ENCODE assay signal across 9 mouse cellular contexts in genomic region chr2:14165618-14166344, GRCm38 (mm10). TPM values are rescaled to one million over a fixed set of nuclear protein-coding genes. Genes with fewer than 3 reads are reported as not detected.
DNase-seq lines count a peak whose midpoint lies in the region; ATAC-seq and TF ChIP-seq lines count a peak whose summit lies in the region.
"Had no signal": no experiment of that assay in that cellular context is flagged by ENCODE, and none has a peak within 500 bp of the region (broad histone marks: within the 10 kb centered on the region; RNA-seq: fewer than 3 reads in every experiment).

No protein-coding gene starts in this region.

- 69% methylated on average over 3 of the region's 3 CpGs for WGBS in kidney, embryonic 16.5 days
- 52% methylated on average over 3 of the region's 3 CpGs for WGBS in heart, embryonic 13.5 days
- WGBS in liver, postnatal 0 days (ENCODE audit: insufficient replicate concordance): 42% methylated on average over 3 of the region's 3 CpGs

- no peaks in the 10 kb centered on the region for H3K4me1 ChIP-seq in kidney, embryonic 16.5 days (ENCODE audit: insufficient read depth, low read length)
- H3K4me1 ChIP-seq in heart, embryonic 13.5 days: peaks cover 14% of the 10 kb centered on the region
- H3K4me1 ChIP-seq in liver, postnatal 0 days (ENCODE audit: insufficient read depth): 0 out of 2 replicates have a peak, but pooled peaks cover 2% of the 10 kb centered on the region

- no peaks in the 10 kb centered on the region for H3K9me3 ChIP-seq in kidney, embryonic 16.5 days (ENCODE audit: low read length)
- H3K9me3 ChIP-seq in heart, embryonic 13.5 days: no peaks in the 10 kb centered on the region
- H3K9me3 ChIP-seq in liver, postnatal 0 days (ENCODE audit: low read length): no peaks in the 10 kb centered on the region

- peak; percentile 40; the same call in 1 of the 2 replicates for TF ChIP-seq EP300 in liver, postnatal 0 days (IDR thresholded peaks at IDR 0.05; ENCODE audit: low read depth)

- H3K27ac ChIP-seq in kidney, embryonic 16.5 days (ENCODE audit: low read length): 0 out of 2 replicates have a peak overlapping the region, but pooled peaks have one; percentile 46
- peak overlapping the region; percentile 74 for H3K27ac ChIP-seq in heart, embryonic 13.5 days (replicated peaks)
- H3K27ac ChIP-seq in liver, postnatal 0 days (ENCODE audit: low read depth): peak overlapping the region; percentile 71

- no peaks in the 10 kb centered on the region for H3K36me3 ChIP-seq in kidney, embryonic 16.5 days (ENCODE audit: insufficient read depth, low read length)
- H3K36me3 ChIP-seq in heart, embryonic 13.5 days: no peaks in the 10 kb centered on the region
- no peaks in the 10 kb centered on the region for H3K36me3 ChIP-seq in liver, postnatal 0 days (replicated peaks; ENCODE audit: insufficient read depth, low read length)

- no peak for TF ChIP-seq POLR2A in brain, embryonic 14.5 days (IDR thresholded peaks at IDR 0.05; ENCODE audit: borderline replicate concordance, extremely low read depth, insufficient read depth, insufficient read length, poor library complexity, severe bottlenecking)

- no peak overlapping the region for H3K9ac ChIP-seq in kidney, embryonic 16.5 days (replicated peaks; ENCODE audit: low read length)
- H3K9ac ChIP-seq in heart, embryonic 13.5 days: no peak overlapping the region
- no peak overlapping the region for H3K9ac ChIP-seq in liver, postnatal 0 days (replicated peaks)

- H3K27me3 ChIP-seq in kidney, embryonic 16.5 days (ENCODE audit: insufficient read depth, low read length): no peaks in the 10 kb centered on the region
- H3K27me3 ChIP-seq in heart, embryonic 13.5 days (replicated peaks): no peaks in the 10 kb centered on the region
- no peaks in the 10 kb centered on the region for H3K27me3 ChIP-seq in liver, postnatal 0 days (ENCODE audit: insufficient read depth, low read length)

- H3K4me3 ChIP-seq in kidney, embryonic 16.5 days (ENCODE audit: low read length): no peak overlapping the region
- H3K4me3 ChIP-seq in heart, embryonic 13.5 days: no peak overlapping the region
- no peak overlapping the region for H3K4me3 ChIP-seq in liver, postnatal 0 days (ENCODE audit: low read depth, low read length)
- H3K4me3 ChIP-seq: myocyte had no signal

- TF ChIP-seq CTCF in brain, embryonic 14.5 days (IDR thresholded peaks at IDR 0.05; ENCODE audit: borderline replicate concordance, extremely low read depth, insufficient read depth, insufficient read length): no peak
- no peak for TF ChIP-seq CTCF in liver, postnatal 0 days (IDR thresholded peaks at IDR 0.05; ENCODE audit: low read depth)

- peak; percentile 73; the same call in 1 of the 2 replicates for ATAC-seq in kidney, embryonic 16.5 days (ENCODE audit: low FRiP score, low TSS enrichment)
- no peak for ATAC-seq in heart, embryonic 13.5 days (ENCODE audit: extremely low read depth, insufficient number of reproducible peaks, low FRiP score, low TSS enrichment)
- ATAC-seq in liver, postnatal 0 days: peak; percentile 78

- DNase-seq in kidney, adult 9 months: no peak
- DNase-seq in brain, embryonic 14.5 days (ENCODE audit: low read depth): peak; percentile 8
- peak; percentile 22 for DNase-seq in liver, postnatal 0 days
- no peak for DNase-seq in urinary bladder, postnatal 10 days (ENCODE audit: low spot score)
- DNase-seq in adrenal gland, postnatal 25 days: no peak
- no peak for DNase-seq in natural killer cell, adult 2 months (ENCODE audit: low spot score in 2 of 2)

- no peak overlapping the region for H3K4me2 ChIP-seq in kidney, embryonic 16.5 days (replicated peaks; ENCODE audit: low read depth, low read length)
- no peak overlapping the region for H3K4me2 ChIP-seq in heart, embryonic 13.5 days
- H3K4me2 ChIP-seq in liver, postnatal 0 days (ENCODE audit: low read depth, low read length): no peak overlapping the region

RNA-seq across cellular contexts. Expression of gene Tmem236, which starts 8.5 kb away (rescaled TPM):
- 0.42 and 0.62 TPM in 2 replicates for polyA plus RNA-seq in kidney, embryonic 16.5 days (2015; fragmentation: Nextera tagmentation; extraction: Ambion mirVana)
- polyA plus RNA-seq in brain, embryonic 14.5 days (2012; rRNA removed): 0.14 TPM in 2 replicates
- polyA plus RNA-seq in heart, embryonic 13.5 days (2015; fragmentation: Nextera tagmentation; extraction: Ambion mirVana): 0.05 and 0.11 TPM in 2 replicates
- 0.02 TPM in 1 of 2 replicates, not detected in the other for polyA plus RNA-seq in liver, postnatal 0 days (2015; fragmentation: Nextera tagmentation; extraction: Ambion mirVana)
- total RNA-seq in adrenal gland, postnatal 25 days (2021): 0.18 TPM in 1 of 2 replicates, not detected in the other

Comparison
In these comparisons a context has a peak if more than half of its experiments do, and no peak if none do; other contexts are left out.
1. DNase-seq: peak in brain, embryonic 14.5 days (single experiment) and liver, postnatal 0 days (single experiment); none in kidney, adult 9 months (single experiment), urinary bladder, postnatal 10 days (single experiment), adrenal gland, postnatal 25 days (single experiment) and natural killer cell, adult 2 months (0 of 2).
2. Peak in every context shown above with its lines, with median percentiles within 50 percentile points of each other: H3K27ac ChIP-seq.